Mouse (Mus musculus) kidney, embryonic 16.5 days (tissue): ENCODE measurements at regions not wholly inside any gene's neighbourhood (a gene's known extent, or its start where the extent isn't known, plus 50 kb on each side); places are given as distances from the start of the nearest gene placed in this dataset.

ENCODE experiments used
- ATAC-seq: fragments of 200-750 bp; cut with Nextera tagmentation; 2 replicates; pipeline ENCODE4 v1.8.0; 2017; ENCODE audit warnings: moderate TSS enrichment; ENCODE audit not compliant: low FRiP score, low TSS enrichment
- H3K27ac ChIP-seq: fragments of 300-500 bp; sonication (generic); 2 replicates; pipeline ENCODE4 v1.5.1; 2014; ENCODE audit warnings: low read length
- H3K27me3 ChIP-seq: fragments of 300-500 bp; sonication (generic); 2 replicates; pipeline ENCODE4 v1.6.1; 2014; ENCODE audit warnings: low read length, control low read depth, mixed read lengths; ENCODE audit not compliant: insufficient read depth
- H3K36me3 ChIP-seq: fragments of 300-500 bp; sonication (generic); 2 replicates; pipeline ENCODE4 v1.6.1; 2014; ENCODE audit warnings: low read length, control low read depth, mixed read lengths; ENCODE audit not compliant: insufficient read depth
- H3K4me1 ChIP-seq: fragments of 300-500 bp; sonication (generic); 2 replicates; pipeline ENCODE4 v1.6.1; 2014; ENCODE audit warnings: low read length, control low read depth, mixed read lengths; ENCODE audit not compliant: insufficient read depth
- H3K4me2 ChIP-seq: fragments of 300-500 bp; sonication (generic); replicated peaks from 2 replicates; pipeline ENCODE4 v1.6.1; 2014; ENCODE audit warnings: low read depth, low read length
- H3K4me3 ChIP-seq: fragments of 300-500 bp; sonication (generic); 2 replicates; pipeline ENCODE4 v1.5.1; 2014; ENCODE audit warnings: mild to moderate bottlenecking, low read length
- H3K9ac ChIP-seq: fragments of 300-500 bp; sonication (generic); replicated peaks from 2 replicates; pipeline ENCODE4 v1.6.1; 2014; ENCODE audit warnings: low read length
- H3K9me3 ChIP-seq: fragments of 300-500 bp; sonication (generic); 2 replicates; pipeline ENCODE4 v1.6.1; 2016; ENCODE audit warnings: low read length, control low read depth
- WGBS: fragments of 180-500 bp; shearing (Covaris S2); extraction: QIAGEN DNeasy Blood & Tissue Kit; methylation state at CpG from one replicate; pipeline ENCODE4 v1.1.7; 2014; 5-methylcytosine and 5-hydroxymethylcytosine counted together

GRCm38 (mm10) chr8:89476930-89477329 is 433.0 kb upstream of the Sall1 start:
- no peaks in the 10 kb centered on the region for H3K36me3 ChIP-seq
- H3K9ac ChIP-seq: no peak overlapping the region
- 46% methylated on average over 4 of the region's 4 CpGs for WGBS
- no peaks in the 10 kb centered on the region for H3K9me3 ChIP-seq
- H3K27me3 ChIP-seq: no peaks in the 10 kb centered on the region
- no peak overlapping the region for H3K4me2 ChIP-seq
- H3K4me1 ChIP-seq: no peaks in the 10 kb centered on the region
- no peak overlapping the region for H3K27ac ChIP-seq
- no peak for ATAC-seq
- H3K4me3 ChIP-seq: no peak overlapping the region

GRCm38 (mm10) chr8:89471116-89471515 is 427.2 kb upstream of the Sall1 start:
- no peak for ATAC-seq
- WGBS: 88% methylated on average over 5 of the region's 5 CpGs
- Histone ChIP-seq H3K4me1 (no peaks in the 10 kb centered on the region), H3K27me3 (no peaks in the 10 kb centered on the region), H3K9ac (no peak overlapping the region), H3K4me2 (no peak overlapping the region), H3K27ac (no peak overlapping the region), H3K9me3 (no peaks in the 10 kb centered on the region), H3K4me3 (no peak overlapping the region), H3K36me3 (no peaks in the 10 kb centered on the region)

GRCm38 (mm10) chr8:89468782-89469220 is 424.8 kb upstream of the Sall1 start:
- 92% methylated on average over 5 of the region's 5 CpGs for WGBS
- ATAC-seq: no peak
- H3K27me3 ChIP-seq: no peaks in the 10 kb centered on the region

GRCm38 (mm10) chr8:89465211-89465753 is 421.3 kb upstream of the Sall1 start:
- no peaks in the 10 kb centered on the region for H3K9me3 ChIP-seq
- no peak for ATAC-seq
- no peaks in the 10 kb centered on the region for H3K27me3 ChIP-seq
- no peak overlapping the region for H3K27ac ChIP-seq
- H3K4me2 ChIP-seq: no peak overlapping the region
- no peak overlapping the region for H3K4me3 ChIP-seq
- no peaks in the 10 kb centered on the region for H3K4me1 ChIP-seq
- no peak overlapping the region for H3K9ac ChIP-seq
- 89% methylated on average over 13 of the region's 13 CpGs for WGBS
- H3K36me3 ChIP-seq: no peaks in the 10 kb centered on the region

More at GRCm38 (mm10) chr8:89468782-89469220, 424.8 kb upstream of the Sall1 start:
- no peaks in the 10 kb centered on the region for H3K4me1 ChIP-seq
- no peak overlapping the region for H3K27ac ChIP-seq
- no peaks in the 10 kb centered on the region for H3K9me3 ChIP-seq
- no peak overlapping the region for H3K4me3 ChIP-seq
- H3K4me2 ChIP-seq: no peak overlapping the region
- no peaks in the 10 kb centered on the region for H3K36me3 ChIP-seq
- no peak overlapping the region for H3K9ac ChIP-seq

GRCm38 (mm10) chr8:89456517-89456916 is 412.6 kb upstream of the Sall1 start:
- WGBS: 29% methylated on average over 4 of the region's 4 CpGs
- Histone ChIP-seq H3K4me2 (no peak overlapping the region), H3K27me3 (no peaks in the 10 kb centered on the region), H3K4me1 (peaks cover 12% of the 10 kb centered on the region), H3K9me3 (peaks cover 4% of the 10 kb centered on the region; the same call in 1 of the 2 replicates), H3K36me3 (no peaks in the 10 kb centered on the region), H3K4me3 (no peak overlapping the region), H3K9ac (no peak overlapping the region), H3K27ac (no peak overlapping the region)
- ATAC-seq: no peak

GRCm38 (mm10) chr8:89455731-89456130 is 411.8 kb upstream of the Sall1 start:
- WGBS: 62% methylated on average over 5 of the region's 5 CpGs
- no peaks in the 10 kb centered on the region for H3K36me3 ChIP-seq
- H3K9me3 ChIP-seq: peaks cover 4% of the 10 kb centered on the region; the same call in 1 of the 2 replicates
- peaks cover 12% of the 10 kb centered on the region for H3K4me1 ChIP-seq
- H3K27ac ChIP-seq: no peak overlapping the region
- no peak overlapping the region for H3K4me2 ChIP-seq
- H3K9ac ChIP-seq: no peak overlapping the region
- no peak overlapping the region for H3K4me3 ChIP-seq
- H3K27me3 ChIP-seq: no peaks in the 10 kb centered on the region
- no peak for ATAC-seq

GRCm38 (mm10) chr8:89454197-89454596 is 410.2 kb upstream of the Sall1 start:
- Histone ChIP-seq H3K4me3 (no peak overlapping the region), H3K4me1 (peaks cover 7% of the 10 kb centered on the region; the same call in 1 of the 2 replicates), H3K27me3 (no peaks in the 10 kb centered on the region), H3K9ac (no peak overlapping the region), H3K4me2 (no peak overlapping the region), H3K27ac (no peak overlapping the region), H3K36me3 (no peaks in the 10 kb centered on the region), H3K9me3 (peaks cover 4% of the 10 kb centered on the region; the same call in 1 of the 2 replicates)
- 71% methylated on average over 7 of the region's 7 CpGs for WGBS
- ATAC-seq: no peak

GRCm38 (mm10) chr8:89453724-89454123 is 409.8 kb upstream of the Sall1 start:
- Histone ChIP-seq H3K4me2 (no peak overlapping the region), H3K27ac (no peak overlapping the region), H3K4me1 (0 out of 2 replicates have a peak, but pooled peaks cover 7% of the 10 kb centered on the region), H3K27me3 (no peaks in the 10 kb centered on the region), H3K9me3 (peaks cover 4% of the 10 kb centered on the region; the same call in 1 of the 2 replicates), H3K4me3 (no peak overlapping the region), H3K9ac (no peak overlapping the region), H3K36me3 (no peaks in the 10 kb centered on the region)
- 0 out of 2 replicates have a peak, but pooled peaks have one; percentile 57 for ATAC-seq
- 82% methylated on average over 2 of the region's 2 CpGs for WGBS

GRCm38 (mm10) chr8:89444466-89444865 is 400.5 kb upstream of the Sall1 start:
- Histone ChIP-seq H3K4me2 (no peak overlapping the region), H3K36me3 (no peaks in the 10 kb centered on the region), H3K27ac (no peak overlapping the region), H3K9me3 (peaks cover 3% of the 10 kb centered on the region; the same call in 1 of the 2 replicates), H3K4me1 (peaks cover 3% of the 10 kb centered on the region; the same call in 1 of the 2 replicates), H3K9ac (no peak overlapping the region), H3K27me3 (no peaks in the 10 kb centered on the region), H3K4me3 (no peak overlapping the region)
- WGBS: 77% methylated on average over 5 of the region's 5 CpGs
- ATAC-seq: no peak

- H3K27ac ChIP-seq: no peak overlapping the region
- 32% methylated on average over 6 of the region's 6 CpGs for WGBS
- H3K27me3 ChIP-seq: no peaks in the 10 kb centered on the region
- no peak overlapping the region for H3K4me3 ChIP-seq
- no peaks in the 10 kb centered on the region for H3K36me3 ChIP-seq
- ATAC-seq: peak; percentile 82
- H3K9ac ChIP-seq: no peak overlapping the region
- H3K9me3 ChIP-seq: peaks cover 3% of the 10 kb centered on the region; the same call in 1 of the 2 replicates
- no peak overlapping the region for H3K4me2 ChIP-seq
- H3K4me1 ChIP-seq: peaks cover 11% of the 10 kb centered on the region; the same call in 1 of the 2 replicates
These were observed 395.3 kb upstream of the Sall1 start for GRCm38 (mm10) chr8:89439304-89439703.
